Mouse (Mus musculus): ENCODE measurements at regions not wholly inside any gene's neighbourhood (a gene's known extent, or its start where the extent isn't known, plus 50 kb on each side); places are given as distances from the start of the nearest gene placed in this dataset.

DNA sequence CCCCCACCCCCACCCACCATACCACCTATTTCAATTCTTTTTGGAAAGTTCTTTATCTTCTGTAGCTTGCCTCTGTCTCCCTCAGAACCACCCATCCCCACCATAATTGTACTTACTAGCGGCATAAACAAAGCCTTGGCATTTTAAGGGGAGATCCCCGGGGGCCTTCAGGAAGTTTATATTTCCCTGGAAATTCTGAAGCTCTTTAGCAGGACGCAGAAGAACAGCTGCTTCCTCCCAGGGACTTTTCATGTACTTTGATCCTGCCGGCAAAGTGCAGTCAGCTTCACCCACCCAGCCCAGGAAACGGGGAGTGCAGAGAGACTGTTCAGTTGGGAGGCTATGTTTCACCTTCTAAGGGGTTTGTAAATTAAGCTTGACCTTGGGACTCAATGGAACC is 545.6 kb upstream of the Tbl1xr1 start:
- DNase-seq = no peak
- H3K27ac ChIP-seq (ENCODE audit: insufficient read depth, low read length) = no peak overlapping the region
- H3K27me3 ChIP-seq (ENCODE audit: control insufficient read depth, insufficient read depth, low read length) = no peaks in the 10 kb centered on the region
- no peak overlapping the region for H3K4me3 ChIP-seq (replicated peaks; ENCODE audit: insufficient read depth, low read depth, low read length)
- no peaks in the 10 kb centered on the region for H3K4me1 ChIP-seq (ENCODE audit: control insufficient read depth, insufficient read depth, low read length)
- no peak for TF ChIP-seq POLR2A (IDR thresholded peaks at IDR 0.05; ENCODE audit: borderline replicate concordance, insufficient read depth, low read length)
- no peak for TF ChIP-seq CTCF (IDR thresholded peaks at IDR 0.05; ENCODE audit: borderline replicate concordance, insufficient read depth, low read depth, low read length)
- WGBS = 61% methylated on average over 5 of the region's 5 CpGs

DNA sequence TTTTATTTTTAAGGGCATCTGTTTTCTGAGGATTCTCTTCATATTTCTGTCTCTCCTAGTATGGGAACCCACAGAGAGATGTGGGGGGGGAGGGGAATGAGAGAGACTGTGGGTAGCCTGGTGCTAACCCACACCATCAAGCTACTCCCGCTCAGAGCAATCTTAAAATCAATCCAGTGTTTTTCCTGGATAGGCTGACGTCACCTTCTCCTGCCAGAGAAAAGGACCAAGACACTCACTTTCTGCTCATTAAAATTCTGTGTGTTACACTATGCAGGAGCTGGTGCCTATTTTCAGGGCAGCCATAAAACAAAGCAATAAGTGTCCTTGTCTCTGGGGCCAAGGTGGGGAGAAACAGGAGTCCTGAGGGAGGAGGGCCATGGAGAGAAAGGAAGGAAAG is 537.3 kb upstream of the Tbl1xr1 start:
- no peak overlapping the region for H3K4me3 ChIP-seq (replicated peaks; ENCODE audit: insufficient read depth, low read depth, low read length)

GRCm38 (mm10) chr3:21544456-21544855 is 532.0 kb upstream of the Tbl1xr1 start:
- no peaks in the 10 kb centered on the region for H3K4me1 ChIP-seq (ENCODE audit: control insufficient read depth, insufficient read depth, low read length)
- no peak for TF ChIP-seq POLR2A (IDR thresholded peaks at IDR 0.05; ENCODE audit: borderline replicate concordance, insufficient read depth, low read length)
- no peak for TF ChIP-seq CTCF (IDR thresholded peaks at IDR 0.05; ENCODE audit: borderline replicate concordance, insufficient read depth, low read depth, low read length)
- DNase-seq = no peak
- WGBS = 71% methylated on average over 2 of the region's 2 CpGs
- H3K27ac ChIP-seq (ENCODE audit: insufficient read depth, low read length) = no peak overlapping the region
- H3K27me3 ChIP-seq (ENCODE audit: control insufficient read depth, insufficient read depth, low read length) = no peaks in the 10 kb centered on the region
- H3K4me3 ChIP-seq (replicated peaks; ENCODE audit: insufficient read depth, low read depth, low read length) = no peak overlapping the region

More for the DNA sequence above, 537.3 kb upstream of the Tbl1xr1 start:
- 78% methylated on average over 2 of the region's 2 CpGs for WGBS
- no peak for TF ChIP-seq POLR2A (IDR thresholded peaks at IDR 0.05; ENCODE audit: borderline replicate concordance, insufficient read depth, low read length)
- TF ChIP-seq CTCF (IDR thresholded peaks at IDR 0.05; ENCODE audit: borderline replicate concordance, insufficient read depth, low read depth, low read length) = no peak
- Histone ChIP-seq H3K27ac (ENCODE audit: insufficient read depth, low read length) (no peak overlapping the region), H3K4me1 (ENCODE audit: control insufficient read depth, insufficient read depth, low read length) (no peaks in the 10 kb centered on the region), H3K27me3 (ENCODE audit: control insufficient read depth, insufficient read depth, low read length) (no peaks in the 10 kb centered on the region)
- DNase-seq = no peak

DNA sequence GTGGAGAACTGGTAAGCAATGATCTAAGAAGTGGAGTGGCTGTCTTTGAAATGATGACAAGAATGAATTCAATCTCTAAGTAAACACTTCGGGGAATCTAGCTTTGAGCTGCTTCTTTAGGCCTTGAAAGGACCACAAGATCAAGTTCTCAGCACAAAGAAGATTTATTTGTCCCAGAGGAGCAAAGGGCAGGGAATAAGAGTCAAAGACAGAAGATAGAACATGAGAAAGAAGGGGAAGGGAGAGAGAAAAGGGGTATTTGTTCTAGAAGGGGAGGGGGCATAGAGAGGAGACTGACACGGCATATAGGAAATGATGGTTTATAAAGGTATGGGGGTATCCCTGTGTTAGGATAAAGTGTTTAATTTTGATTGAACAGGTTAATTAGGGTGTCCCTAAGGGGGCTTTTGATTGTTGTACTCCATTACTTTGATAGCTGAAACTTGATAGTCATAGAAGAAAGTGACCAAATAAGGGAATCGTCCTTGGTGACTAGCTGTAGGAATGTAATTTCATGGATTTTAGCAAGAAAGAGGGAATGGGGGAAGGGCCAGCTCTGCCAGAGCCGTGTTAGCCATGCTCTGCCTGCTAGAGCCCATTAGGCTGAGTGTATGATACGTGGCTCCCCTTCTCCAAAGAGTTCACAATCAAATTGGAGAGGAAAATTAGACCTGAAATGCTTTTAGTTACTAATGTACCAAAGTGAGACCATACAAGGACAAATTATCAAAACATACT is 531.1 kb upstream of the Tbl1xr1 start:
- no peaks in the 10 kb centered on the region for H3K27me3 ChIP-seq (ENCODE audit: control insufficient read depth, insufficient read depth, low read length)
- WGBS = 79% methylated on average over 5 of the region's 5 CpGs
- H3K27ac ChIP-seq (ENCODE audit: insufficient read depth, low read length) = no peak overlapping the region
- H3K4me1 ChIP-seq (ENCODE audit: control insufficient read depth, insufficient read depth, low read length) = no peaks in the 10 kb centered on the region
- no peak for DNase-seq
- no peak for TF ChIP-seq CTCF (IDR thresholded peaks at IDR 0.05; ENCODE audit: borderline replicate concordance, insufficient read depth, low read depth, low read length)
- no peak for TF ChIP-seq POLR2A (IDR thresholded peaks at IDR 0.05; ENCODE audit: borderline replicate concordance, insufficient read depth, low read length)
- H3K4me3 ChIP-seq (replicated peaks; ENCODE audit: insufficient read depth, low read depth, low read length) = no peak overlapping the region

- no peaks in the 10 kb centered on the region for H3K27me3 ChIP-seq (ENCODE audit: control insufficient read depth, insufficient read depth, low read length)
- no peak overlapping the region for H3K27ac ChIP-seq (ENCODE audit: insufficient read depth, low read length)
- H3K4me3 ChIP-seq (replicated peaks; ENCODE audit: insufficient read depth, low read depth, low read length) = no peak overlapping the region
- DNase-seq = no peak
- H3K4me1 ChIP-seq (ENCODE audit: control insufficient read depth, insufficient read depth, low read length) = no peaks in the 10 kb centered on the region
- WGBS = 39% methylated on average over 2 of the region's 2 CpGs
- TF ChIP-seq POLR2A (IDR thresholded peaks at IDR 0.05; ENCODE audit: borderline replicate concordance, insufficient read depth, low read length) (no peak), CTCF (IDR thresholded peaks at IDR 0.05; ENCODE audit: borderline replicate concordance, insufficient read depth, low read depth, low read length) (no peak)
Measured at GRCm38 (mm10) chr3:21546411-21546810, 530.0 kb upstream of the Tbl1xr1 start.

GRCm38 (mm10) chr3:21549671-21550070 is 526.8 kb upstream of the Tbl1xr1 start:
- Histone ChIP-seq H3K4me1 (ENCODE audit: control insufficient read depth, insufficient read depth, low read length) (no peaks in the 10 kb centered on the region), H3K4me3 (replicated peaks; ENCODE audit: insufficient read depth, low read depth, low read length) (no peak overlapping the region), H3K27me3 (ENCODE audit: control insufficient read depth, insufficient read depth, low read length) (no peaks in the 10 kb centered on the region), H3K27ac (ENCODE audit: insufficient read depth, low read length) (no peak overlapping the region)
- no peak for DNase-seq
- no peak for TF ChIP-seq CTCF (IDR thresholded peaks at IDR 0.05; ENCODE audit: borderline replicate concordance, insufficient read depth, low read depth, low read length)
- TF ChIP-seq POLR2A (IDR thresholded peaks at IDR 0.05; ENCODE audit: borderline replicate concordance, insufficient read depth, low read length) = no peak
- 69% methylated on average over 4 of the region's 4 CpGs for WGBS

- no peak for DNase-seq
- Histone ChIP-seq H3K4me1 (ENCODE audit: control insufficient read depth, insufficient read depth, low read length) (peaks cover 3% of the 10 kb centered on the region; the same call in 1 of the 2 replicates), H3K4me3 (replicated peaks; ENCODE audit: insufficient read depth, low read depth, low read length) (no peak overlapping the region), H3K27me3 (ENCODE audit: control insufficient read depth, insufficient read depth, low read length) (no peaks in the 10 kb centered on the region), H3K27ac (ENCODE audit: insufficient read depth, low read length) (no peak overlapping the region)
- 44% methylated on average over 3 of the region's 3 CpGs for WGBS
- TF ChIP-seq CTCF (IDR thresholded peaks at IDR 0.05; ENCODE audit: borderline replicate concordance, insufficient read depth, low read depth, low read length) = no peak
Measured at GRCm38 (mm10) chr3:21553159-21553758, 523.2 kb upstream of the Tbl1xr1 start.

- Histone ChIP-seq H3K4me1 (ENCODE audit: control insufficient read depth, insufficient read depth, low read length) (peaks cover 3% of the 10 kb centered on the region; the same call in 1 of the 2 replicates), H3K27ac (ENCODE audit: insufficient read depth, low read length) (no peak overlapping the region)
- DNase-seq = no peak
Measured at GRCm38 (mm10) chr3:21553859-21554258, 522.6 kb upstream of the Tbl1xr1 start.

More at GRCm38 (mm10) chr3:21553859-21554258, 522.6 kb upstream of the Tbl1xr1 start:
- Histone ChIP-seq H3K27me3 (ENCODE audit: control insufficient read depth, insufficient read depth, low read length) (no peaks in the 10 kb centered on the region), H3K4me3 (replicated peaks; ENCODE audit: insufficient read depth, low read depth, low read length) (no peak overlapping the region)
- no peak for TF ChIP-seq POLR2A (IDR thresholded peaks at IDR 0.05; ENCODE audit: borderline replicate concordance, insufficient read depth, low read length)
- TF ChIP-seq CTCF (IDR thresholded peaks at IDR 0.05; ENCODE audit: borderline replicate concordance, insufficient read depth, low read depth, low read length) = no peak
- 94% methylated on average over 1 of the region's 1 CpGs for WGBS
